Mouse (Mus musculus) small intestine, adult 2 months (tissue): ENCODE data around the gene Wfdc8.

ENCODE experiments used
- CTCF ChIP-seq: fragments of 200-500 bp; IDR thresholded peaks from 2 replicates; pipeline ENCODE4 v1.5.1; 2012; ENCODE audit warnings: low read depth, mild to moderate bottlenecking, control low read depth, inconsistent platforms, low read length, moderate library complexity, mixed read lengths; ENCODE audit not compliant: insufficient replicate concordance, insufficient read length; ENCODE audit errors: extremely low read depth
- POLR2A ChIP-seq: fragments of 200-500 bp; IDR thresholded peaks from 2 replicates; pipeline ENCODE4 v1.6.1; 2012; ENCODE audit warnings: low read depth, mild to moderate bottlenecking, control low read depth, inconsistent platforms, low read length, moderate library complexity

DNA sequence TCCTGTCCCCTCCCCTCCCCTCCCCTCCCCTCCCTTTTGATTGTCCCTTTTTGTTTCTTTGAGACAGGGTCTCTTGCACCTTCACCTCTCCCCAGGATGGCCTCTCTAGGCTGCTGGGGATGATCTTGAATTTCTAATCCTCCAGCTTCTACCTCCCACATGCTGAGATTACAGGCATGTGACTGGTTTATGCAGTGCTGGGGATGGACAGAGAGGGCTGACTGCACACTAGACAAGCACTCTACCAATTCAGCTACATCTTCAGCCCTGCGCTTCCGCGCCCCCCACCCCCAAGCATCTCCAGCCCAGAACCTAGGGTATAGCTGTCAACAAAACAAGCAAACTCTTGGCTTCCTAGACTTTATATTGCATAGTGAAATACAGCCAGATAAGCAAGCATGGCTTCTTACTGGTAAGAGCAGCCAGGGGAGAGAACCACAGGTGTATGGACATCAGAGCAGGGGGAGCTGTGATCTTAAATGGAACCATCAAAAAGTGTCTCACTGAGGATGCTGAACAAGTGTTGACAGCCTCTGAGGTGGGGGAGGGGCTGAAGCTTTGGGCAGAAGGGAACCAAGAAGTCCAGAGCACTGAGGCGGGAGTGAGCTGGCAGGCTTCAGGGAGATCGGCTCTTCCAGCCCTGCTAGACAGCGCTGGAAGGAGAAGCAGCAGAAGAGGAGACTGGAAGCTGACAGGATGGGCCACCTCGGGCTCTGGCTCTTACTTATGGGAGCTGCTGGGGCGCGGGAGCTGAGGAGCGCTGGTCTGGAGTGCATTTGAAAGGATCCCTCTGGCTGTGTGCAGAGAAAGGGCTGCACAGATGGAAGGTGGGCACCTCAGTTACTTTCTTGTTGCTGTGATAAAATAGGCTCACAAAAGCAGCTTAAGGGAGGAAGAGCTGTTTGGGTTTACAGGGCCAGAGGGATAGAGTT is 63.2 kb downstream of the Wfdc8 start:
- no peak for TF ChIP-seq CTCF
- no peak for TF ChIP-seq POLR2A
